Mouse (Mus musculus): ENCODE measurements at regions not wholly inside any gene's neighbourhood (a gene's known extent, or its start where the extent isn't known, plus 50 kb on each side); places are given as distances from the start of the nearest gene placed in this dataset.

GRCm38 (mm10) chr6:134343606-134343901, 52.6 kb upstream of the Bcl2l14 start:
- TF ChIP-seq POLR2AphosphoS2 (IDR thresholded peaks at IDR 0.05; ENCODE audit: low read length) (no peak), MAZ (IDR thresholded peaks at IDR 0.05; ENCODE audit: low read depth, low read length) (no peak), GATA1 (IDR thresholded peaks at IDR 0.05; ENCODE audit: low read depth, low read length) (no peak), NELFE (IDR thresholded peaks at IDR 0.05; ENCODE audit: low read depth, low read length) (no peak), POLR2A (IDR thresholded peaks at IDR 0.05; ENCODE audit: control insufficient read depth in 1 of 2, insufficient read depth in 1 of 2, low read depth in 1 of 2, low read length in 2 of 2, poor library complexity in 1 of 2) (no peak)

All from MEL (cell line).